Mouse (Mus musculus) small intestine, adult 2 months (tissue): ENCODE measurements at regions not wholly inside any gene's neighbourhood (a gene's known extent, or its start where the extent isn't known, plus 50 kb on each side); places are given as distances from the start of the nearest gene placed in this dataset.

ENCODE experiments used
- CTCF ChIP-seq: fragments of 200-500 bp; IDR thresholded peaks from 2 replicates; pipeline ENCODE4 v1.5.1; 2012; ENCODE audit warnings: low read depth, mild to moderate bottlenecking, control low read depth, inconsistent platforms, low read length, moderate library complexity, mixed read lengths; ENCODE audit not compliant: insufficient replicate concordance, insufficient read length; ENCODE audit errors: extremely low read depth
- POLR2A ChIP-seq: fragments of 200-500 bp; IDR thresholded peaks from 2 replicates; pipeline ENCODE4 v1.6.1; 2012; ENCODE audit warnings: low read depth, mild to moderate bottlenecking, control low read depth, inconsistent platforms, low read length, moderate library complexity

- TF ChIP-seq CTCF (no peak), POLR2A (no peak)
These were observed 59.8 kb upstream of the Gm9887 start for GRCm38 (mm10) chr12:69432086-69432485.
